Mouse (Mus musculus) neural tube, embryonic 15.5 days (tissue): ENCODE data around the gene Kcnb1. TPM values are rescaled to one million over a fixed set of nuclear protein-coding genes. Genes with fewer than 3 reads are reported as not detected.

ENCODE experiments used
- ATAC-seq: fragments of 200-750 bp; cut with Nextera tagmentation; 2 replicates; pipeline ENCODE4 v1.8.0; 2017; ENCODE audit warnings: mild to moderate bottlenecking, moderate TSS enrichment, moderate library complexity; ENCODE audit not compliant: low FRiP score
- H3K27ac ChIP-seq: fragments of 300-500 bp; sonication (generic); replicated peaks from 2 replicates; pipeline ENCODE4 v1.5.1; 2015; ENCODE audit warnings: mild to moderate bottlenecking, inconsistent platforms
- H3K27me3 ChIP-seq: fragments of 300-500 bp; sonication (generic); replicated peaks from 2 replicates; pipeline ENCODE4 v1.6.1; 2015; ENCODE audit warnings: inconsistent platforms
- H3K36me3 ChIP-seq: fragments of 300-500 bp; sonication (generic); 2 replicates; pipeline ENCODE4 v1.6.1; 2015; ENCODE audit warnings: inconsistent platforms
- H3K4me1 ChIP-seq: fragments of 300-500 bp; sonication (generic); 2 replicates; pipeline ENCODE4 v1.6.1; 2015; ENCODE audit warnings: inconsistent platforms
- H3K4me2 ChIP-seq: fragments of 300-500 bp; sonication (generic); 2 replicates; pipeline ENCODE4 v1.6.1; 2015; ENCODE audit warnings: inconsistent platforms, mild to moderate bottlenecking, moderate library complexity
- H3K4me3 ChIP-seq: fragments of 300-500 bp; sonication (generic); replicated peaks from 2 replicates; pipeline ENCODE4 v1.5.1; 2015; ENCODE audit warnings: mild to moderate bottlenecking, inconsistent platforms
- H3K9ac ChIP-seq: fragments of 300-500 bp; sonication (generic); replicated peaks from 2 replicates; pipeline ENCODE4 v1.6.1; 2015; ENCODE audit warnings: mild to moderate bottlenecking, inconsistent platforms
- H3K9me3 ChIP-seq: fragments of 300-500 bp; sonication (generic); replicated peaks from 2 replicates; pipeline ENCODE4 v1.6.1; 2016; ENCODE audit warnings: inconsistent platforms
- WGBS: fragments of 180-500 bp; shearing (Covaris S2); methylation state at CpG from one replicate; pipeline ENCODE4 v1.1.7; 2015; ENCODE audit warnings: mixed read lengths; 5-methylcytosine and 5-hydroxymethylcytosine counted together
- polyA plus RNA-seq: library from polyadenylated mRNA; unstranded; fragments of >200 nt; fragmentation: Nextera tagmentation; extraction: Ambion mirVana; gene quantifications from 2 replicates; pipeline ENCODE4 v1.2.1, GENCODE M21; 2015

Gene Kcnb1
- polyA plus RNA-seq, 1 experiment from 2014 or later: 3.9 TPM

DNA sequence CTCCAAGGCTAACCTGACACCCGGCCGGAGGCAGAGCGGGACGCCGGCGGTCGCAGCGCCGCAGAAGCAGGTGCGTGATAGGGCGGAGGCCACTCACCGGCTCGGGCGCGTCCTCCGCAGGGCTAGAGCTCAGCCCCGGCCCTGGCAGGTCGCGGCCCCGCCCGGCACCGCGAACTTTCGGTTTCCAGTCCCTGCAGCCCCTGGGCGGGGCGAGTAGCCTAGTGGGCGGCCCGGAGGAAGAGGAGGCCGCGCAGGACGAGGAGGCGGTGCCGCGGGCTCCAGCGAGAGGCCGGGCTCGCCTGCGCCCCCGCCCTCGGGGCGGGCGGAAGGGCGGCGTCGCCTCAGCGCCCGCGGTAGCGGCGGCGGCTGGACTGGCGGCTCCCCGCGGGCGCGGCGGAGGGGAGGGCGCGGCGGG, 127.5 kb downstream of the Kcnb1 start:
- Histone ChIP-seq H3K27me3 (no peaks in the 10 kb centered on the region), H3K27ac (peak overlapping the region; percentile 95), H3K4me3 (peak overlapping the region; percentile 88), H3K36me3 (peaks cover 33% of the 10 kb centered on the region), H3K4me1 (peaks cover 46% of the 10 kb centered on the region), H3K4me2 (peak overlapping the region; percentile 83), H3K9me3 (no peaks in the 10 kb centered on the region), H3K9ac (peak overlapping the region; percentile 96)
- ATAC-seq: peak; percentile 88
- whole genome bisulfite sequencing: 0% methylated on average over 20 of the region's 60 CpGs

DNA sequence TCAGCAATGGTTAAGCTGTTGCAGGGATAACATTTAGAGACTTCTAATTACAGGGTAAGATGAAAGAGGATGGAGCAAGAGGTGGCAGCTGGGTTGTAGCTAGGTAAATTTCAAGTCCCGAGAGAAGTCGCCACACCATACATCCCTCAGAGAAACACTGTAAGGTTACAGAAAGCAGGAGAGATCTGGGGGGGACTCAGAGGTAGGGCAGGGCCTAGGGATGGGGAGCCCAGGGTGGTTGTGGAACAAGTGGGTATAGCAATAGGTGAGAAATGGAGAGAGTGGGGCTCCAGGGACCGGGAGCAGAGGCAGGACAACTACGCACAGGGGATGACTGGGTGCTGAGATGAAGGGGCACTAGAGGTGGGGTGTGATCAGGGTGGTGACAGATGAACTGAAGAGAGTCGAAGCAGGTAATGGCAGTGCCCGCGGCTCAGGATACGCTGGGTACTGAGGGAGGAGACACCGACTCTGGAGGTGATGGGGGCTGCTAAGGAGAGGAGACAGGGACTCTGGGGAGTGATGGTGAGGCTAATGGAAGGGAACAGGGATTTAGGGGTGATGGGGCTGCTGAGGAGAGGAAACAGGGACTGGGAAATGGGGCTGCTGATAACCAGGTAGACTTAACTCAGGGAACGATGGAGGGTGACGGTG, 128.4 kb downstream of the Kcnb1 start:
- Histone ChIP-seq H3K4me3 (peak overlapping the region; percentile 88), H3K4me2 (peak overlapping the region; percentile 83), H3K9ac (peak overlapping the region; percentile 96), H3K36me3 (peaks cover 36% of the 10 kb centered on the region), H3K9me3 (no peaks in the 10 kb centered on the region), H3K27me3 (no peaks in the 10 kb centered on the region), H3K4me1 (peaks cover 46% of the 10 kb centered on the region), H3K27ac (0 out of 2 replicates have a peak overlapping the region, but pooled peaks have one; percentile 33)
- ATAC-seq: no peak
- 22% methylated on average over 11 of the region's 11 CpGs for whole genome bisulfite sequencing

DNA sequence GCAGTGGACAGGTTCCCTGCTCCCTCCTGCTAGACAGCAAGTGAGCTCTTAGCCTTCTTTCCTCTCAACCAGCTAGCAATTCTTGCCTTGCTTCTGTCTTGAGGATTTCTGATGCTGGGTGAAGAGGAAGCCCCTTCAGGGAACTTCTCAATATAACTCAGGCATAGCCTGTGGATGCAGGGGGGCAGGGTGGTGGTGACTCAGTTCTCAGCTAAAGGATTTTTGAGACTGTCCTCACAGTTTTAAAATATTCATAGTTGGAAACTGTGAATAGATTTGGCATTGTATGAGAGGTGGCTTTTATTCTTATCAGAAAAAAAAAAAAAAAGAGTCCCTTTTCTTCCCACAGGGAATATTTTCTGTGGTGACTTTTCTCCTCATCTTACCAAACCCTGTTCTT, 129.2 kb downstream of the Kcnb1 start:
- no peaks in the 10 kb centered on the region for H3K27me3 ChIP-seq
- no peak overlapping the region for H3K4me3 ChIP-seq
- H3K4me1 ChIP-seq: peaks cover 43% of the 10 kb centered on the region
- no peaks in the 10 kb centered on the region for H3K9me3 ChIP-seq
- H3K36me3 ChIP-seq: peaks cover 37% of the 10 kb centered on the region
- H3K9ac ChIP-seq: 0 out of 2 replicates have a peak overlapping the region, but pooled peaks have one; percentile 14
- H3K27ac ChIP-seq: no peak overlapping the region
- peak overlapping the region; percentile 83; the same call in 1 of the 2 replicates for H3K4me2 ChIP-seq
- ATAC-seq: no peak

DNA sequence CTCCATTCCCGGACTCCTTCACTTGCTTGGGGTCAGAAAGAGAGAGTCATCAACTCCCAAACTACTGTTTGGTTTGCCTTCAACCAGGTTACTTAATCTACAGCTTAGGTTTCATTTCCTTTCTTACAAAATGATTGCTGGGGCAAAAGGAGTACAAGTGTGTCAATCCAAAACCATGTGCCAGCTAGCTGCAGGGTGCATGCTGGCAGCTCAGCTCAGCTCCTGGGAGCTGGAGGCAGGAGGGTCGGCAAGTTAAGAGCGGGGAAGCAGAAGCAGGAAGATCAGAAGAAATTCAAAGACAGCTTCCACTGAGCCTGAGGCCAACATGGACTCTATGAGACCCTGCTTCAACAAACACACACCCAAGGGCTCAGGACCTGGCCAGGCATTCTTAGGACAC, 129.6 kb downstream of the Kcnb1 start:
- Histone ChIP-seq H3K27me3 (no peaks in the 10 kb centered on the region), H3K4me2 (no peak overlapping the region), H3K36me3 (peaks cover 36% of the 10 kb centered on the region), H3K27ac (no peak overlapping the region), H3K4me1 (peaks cover 43% of the 10 kb centered on the region), H3K9me3 (no peaks in the 10 kb centered on the region), H3K4me3 (no peak overlapping the region), H3K9ac (0 out of 2 replicates have a peak overlapping the region, but pooled peaks have one; percentile 9)
- WGBS: 67% methylated on average over 3 of the region's 3 CpGs
- ATAC-seq: no peak

DNA sequence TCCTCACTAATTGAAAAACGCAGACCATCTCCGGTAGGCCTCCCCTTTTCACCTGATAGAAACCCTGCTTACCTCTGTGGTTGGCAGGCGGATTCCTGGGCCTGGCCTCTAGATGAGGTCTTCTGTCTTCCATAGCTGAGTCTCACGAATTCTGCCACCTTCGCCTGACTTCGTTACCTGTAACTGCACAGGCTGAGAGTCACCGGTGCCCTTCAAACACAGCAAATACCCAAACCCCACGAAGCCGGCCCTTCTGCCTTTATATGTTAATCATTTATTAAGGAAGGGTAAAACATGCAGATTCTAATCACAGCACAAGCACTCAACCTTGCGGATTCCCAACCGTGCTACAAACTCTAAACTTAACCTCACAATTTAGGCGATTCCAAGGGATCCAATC, 130.0 kb downstream of the Kcnb1 start:
- Histone ChIP-seq H3K9ac (0 out of 2 replicates have a peak overlapping the region, but pooled peaks have one; percentile 9), H3K4me3 (no peak overlapping the region), H3K4me1 (peaks cover 43% of the 10 kb centered on the region), H3K27me3 (no peaks in the 10 kb centered on the region), H3K36me3 (peaks cover 36% of the 10 kb centered on the region), H3K9me3 (no peaks in the 10 kb centered on the region), H3K27ac (no peak overlapping the region), H3K4me2 (no peak overlapping the region)
- no peak for ATAC-seq
- 66% methylated on average over 12 of the region's 12 CpGs for WGBS

DNA sequence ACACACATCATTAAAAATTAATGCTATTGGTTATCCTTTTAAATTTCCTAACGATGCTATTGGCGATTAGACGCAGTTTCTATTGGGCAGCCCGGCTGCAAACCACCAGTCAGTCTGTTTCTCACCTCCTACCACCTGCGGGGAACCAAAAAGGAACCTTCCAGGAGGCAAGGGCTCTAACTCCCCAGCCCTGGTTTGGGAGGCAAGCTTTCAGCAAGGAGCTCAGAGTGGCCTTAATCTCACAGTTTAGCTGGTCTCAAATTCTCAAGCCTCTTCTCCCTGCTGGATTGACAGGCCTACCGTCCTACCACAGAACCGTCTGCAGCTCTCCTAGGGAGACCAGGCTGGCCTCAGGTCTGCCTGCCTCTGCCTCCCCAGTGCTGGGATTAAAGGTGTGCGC, 130.4 kb downstream of the Kcnb1 start:
- no peak overlapping the region for H3K4me2 ChIP-seq
- no peak for ATAC-seq
- 51% methylated on average over 8 of the region's 8 CpGs for WGBS
- H3K4me3 ChIP-seq: no peak overlapping the region
- H3K27ac ChIP-seq: no peak overlapping the region
- peaks cover 37% of the 10 kb centered on the region for H3K36me3 ChIP-seq
- peaks cover 42% of the 10 kb centered on the region for H3K4me1 ChIP-seq
- H3K9ac ChIP-seq: 0 out of 2 replicates have a peak overlapping the region, but pooled peaks have one; percentile 9
- H3K27me3 ChIP-seq: no peaks in the 10 kb centered on the region
- no peaks in the 10 kb centered on the region for H3K9me3 ChIP-seq

DNA sequence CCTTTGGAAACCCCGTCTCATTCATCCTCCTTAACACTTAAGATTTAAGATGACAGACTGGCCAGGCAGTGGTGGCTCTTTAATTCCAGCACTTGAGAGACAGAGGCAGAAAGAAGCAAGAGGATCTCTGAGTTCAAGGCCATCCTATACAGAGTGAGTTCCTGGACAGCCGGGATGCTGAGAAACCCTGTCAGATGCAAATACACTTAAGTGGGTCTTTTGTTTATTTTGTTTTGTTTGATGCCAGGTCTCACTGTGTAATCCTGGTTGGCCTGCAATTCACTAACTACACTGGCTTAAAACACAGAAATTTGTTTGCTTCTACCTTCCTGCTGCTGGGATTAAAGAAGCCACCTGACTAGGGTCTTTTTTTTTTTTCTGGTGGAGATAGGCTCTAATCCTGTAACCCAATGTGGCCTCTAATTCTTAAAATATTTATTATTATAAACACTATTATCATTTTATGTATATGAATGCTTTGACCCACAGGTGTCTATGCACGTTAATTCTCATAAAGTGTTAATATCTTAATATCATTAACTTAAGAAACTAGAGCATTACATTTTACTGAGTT, 131.1 kb downstream of the Kcnb1 start:
- Histone ChIP-seq H3K4me2 (no peak overlapping the region), H3K36me3 (peaks cover 39% of the 10 kb centered on the region), H3K9ac (no peak overlapping the region), H3K27ac (no peak overlapping the region), H3K9me3 (no peaks in the 10 kb centered on the region), H3K4me3 (no peak overlapping the region), H3K4me1 (peaks cover 39% of the 10 kb centered on the region), H3K27me3 (no peaks in the 10 kb centered on the region)
- no peak for ATAC-seq
- WGBS: 53% methylated on average over 3 of the region's 3 CpGs

DNA sequence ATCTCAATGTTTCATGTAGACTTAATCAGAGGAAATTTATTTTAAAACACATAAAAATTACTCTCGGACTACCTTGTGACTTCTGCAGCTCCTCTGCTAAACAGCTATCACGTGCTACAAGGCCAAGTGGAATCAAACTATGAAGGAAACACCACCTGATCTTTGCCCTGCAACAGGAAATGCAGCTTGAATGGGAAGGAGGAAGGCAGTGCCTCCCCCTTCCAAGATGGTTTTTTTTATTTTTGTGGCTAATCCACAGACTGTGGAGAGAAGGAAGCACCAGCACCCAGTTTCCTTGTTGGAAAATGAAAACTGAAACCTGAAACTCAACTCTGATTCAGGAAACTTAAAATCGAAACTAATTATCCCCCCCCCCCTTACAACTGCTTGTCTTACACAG, 131.8 kb downstream of the Kcnb1 start:
- H3K9me3 ChIP-seq: no peaks in the 10 kb centered on the region
- 81% methylated on average over 3 of the region's 3 CpGs for WGBS
- peaks cover 46% of the 10 kb centered on the region for H3K4me1 ChIP-seq
- H3K27ac ChIP-seq: no peak overlapping the region
- peaks cover 40% of the 10 kb centered on the region for H3K36me3 ChIP-seq
- H3K9ac ChIP-seq: no peak overlapping the region
- no peak overlapping the region for H3K4me3 ChIP-seq
- no peak overlapping the region for H3K4me2 ChIP-seq
- no peak for ATAC-seq
- H3K27me3 ChIP-seq: no peaks in the 10 kb centered on the region

DNA sequence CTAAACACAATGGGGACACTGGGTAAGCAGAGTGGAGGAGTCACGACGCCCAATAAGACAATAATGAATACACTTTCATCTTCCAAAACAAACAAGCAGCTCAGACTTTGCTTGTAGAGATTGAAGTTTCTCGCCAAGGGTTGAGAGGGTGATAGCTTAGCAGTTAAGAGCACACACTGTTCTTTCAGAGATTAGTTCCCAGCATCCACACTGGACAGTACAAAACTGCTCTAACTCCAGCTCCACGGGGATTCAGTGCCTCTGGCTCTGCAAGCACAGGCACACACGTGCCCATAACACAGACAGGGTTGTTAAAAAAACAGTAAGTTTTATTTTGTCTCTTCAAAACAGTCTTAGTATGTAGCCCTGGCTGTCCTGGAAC, 133.0 kb downstream of the Kcnb1 start:
- Histone ChIP-seq H3K4me2 (no peak overlapping the region), H3K9ac (no peak overlapping the region), H3K36me3 (peaks cover 45% of the 10 kb centered on the region), H3K4me1 (peaks cover 47% of the 10 kb centered on the region), H3K4me3 (no peak overlapping the region), H3K27ac (no peak overlapping the region), H3K27me3 (no peaks in the 10 kb centered on the region), H3K9me3 (no peaks in the 10 kb centered on the region)
- no peak for ATAC-seq
- WGBS: 91% methylated on average over 5 of the region's 5 CpGs

DNA sequence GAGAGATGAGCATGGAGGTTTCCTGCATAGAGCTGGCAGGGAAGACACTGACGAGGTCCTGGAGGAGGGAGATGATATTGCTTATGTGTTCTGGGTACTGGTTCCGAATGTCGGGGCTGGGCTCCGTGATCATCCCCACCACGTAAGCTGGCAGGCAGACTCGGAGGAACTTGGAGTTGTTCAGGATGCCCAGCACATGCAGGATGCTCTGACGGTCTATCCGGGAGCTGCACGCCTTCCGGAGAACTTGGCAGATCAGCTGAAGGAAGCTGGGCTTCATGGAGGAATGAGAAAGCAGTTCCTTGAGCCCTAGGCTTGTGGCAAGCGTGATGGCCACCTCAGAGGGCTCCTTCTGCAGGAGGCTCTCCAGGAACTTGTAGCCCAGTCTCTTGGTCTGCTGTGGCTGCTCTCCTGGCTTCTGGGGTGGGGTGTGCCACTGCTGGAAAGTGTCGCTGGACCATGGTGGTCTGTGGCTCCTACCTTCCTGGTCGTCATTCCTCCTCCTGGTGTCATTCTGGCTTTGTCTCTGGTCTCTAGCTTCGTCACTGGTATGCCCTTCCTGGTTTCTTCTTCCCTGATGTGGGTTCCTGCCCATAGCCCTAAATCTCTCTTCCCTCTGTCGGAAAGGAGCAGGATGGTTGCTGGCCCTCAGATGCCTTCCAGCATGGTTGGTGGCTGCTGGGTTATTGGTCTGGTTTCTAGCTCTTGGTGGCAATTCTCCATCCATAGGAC, 133.6 kb downstream of the Kcnb1 start:
- H3K9ac ChIP-seq: no peak overlapping the region
- no peaks in the 10 kb centered on the region for H3K27me3 ChIP-seq
- peaks cover 42% of the 10 kb centered on the region for H3K4me1 ChIP-seq
- H3K27ac ChIP-seq: no peak overlapping the region
- H3K36me3 ChIP-seq: peaks cover 51% of the 10 kb centered on the region
- ATAC-seq: no peak
- 95% methylated on average over 15 of the region's 15 CpGs for WGBS
- H3K4me3 ChIP-seq: no peak overlapping the region
- no peaks in the 10 kb centered on the region for H3K9me3 ChIP-seq
- no peak overlapping the region for H3K4me2 ChIP-seq

DNA sequence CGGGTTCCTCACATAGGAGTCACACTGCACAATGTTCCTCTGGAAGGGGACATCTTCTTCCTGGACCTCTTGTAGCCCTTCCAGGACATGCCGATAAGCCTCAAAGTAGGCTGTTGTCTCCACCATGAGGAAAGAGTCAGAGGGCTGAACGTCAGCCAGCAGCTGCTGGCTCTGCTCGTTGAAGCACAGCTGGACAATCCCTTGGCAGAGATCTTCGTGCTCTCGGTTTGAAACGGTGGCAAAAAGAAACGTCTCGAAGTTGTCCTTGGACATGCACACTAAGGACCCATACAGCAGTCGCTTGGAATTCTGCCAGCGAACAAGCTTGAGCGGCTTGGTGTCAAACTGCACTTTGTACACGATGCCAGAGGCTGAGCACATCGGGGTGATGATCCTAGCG, 134.6 kb downstream of the Kcnb1 start:
- no peak overlapping the region for H3K9ac ChIP-seq
- no peak for ATAC-seq
- no peak overlapping the region for H3K27ac ChIP-seq
- H3K4me1 ChIP-seq: peaks cover 34% of the 10 kb centered on the region
- H3K36me3 ChIP-seq: peaks cover 54% of the 10 kb centered on the region
- no peaks in the 10 kb centered on the region for H3K27me3 ChIP-seq
- no peak overlapping the region for H3K4me3 ChIP-seq
- H3K4me2 ChIP-seq: no peak overlapping the region
- WGBS: 76% methylated on average over 15 of the region's 15 CpGs
- no peaks in the 10 kb centered on the region for H3K9me3 ChIP-seq
